Mouse (Mus musculus) C2C12 (cell line): ENCODE data around the gene Cd300e. TPM values are rescaled to one million over a fixed set of nuclear protein-coding genes. Genes with fewer than 3 reads are reported as not detected.

Source experiments
- H3K27me3 ChIP-seq: one replicate; pipeline ENCODE4 v1.6.1; 2011; ENCODE audit not compliant: control insufficient read depth, insufficient read depth, insufficient read length
- H3K36me3 ChIP-seq: one replicate; pipeline ENCODE4 v1.6.1; 2011; ENCODE audit not compliant: control insufficient read depth, insufficient read depth
- H3K4me3 ChIP-seq: one replicate; pipeline ENCODE4 v1.5.1; 2011; ENCODE audit warnings: mild to moderate bottlenecking, control low read depth; ENCODE audit not compliant: poor library complexity, insufficient read depth, severe bottlenecking
- H3K79me2 ChIP-seq: one replicate; pipeline ENCODE4 v1.6.1; 2011; ENCODE audit not compliant: control insufficient read depth, insufficient read depth
- H3K79me3 ChIP-seq: one replicate; pipeline ENCODE4 v1.6.1; 2011; ENCODE audit warnings: low read depth, control low read depth
- H3ac ChIP-seq: one replicate; pipeline ENCODE3; 2011; ENCODE audit warnings: low read depth; ENCODE audit not compliant: control insufficient read depth, insufficient read length
- CEBPB ChIP-seq: IDR thresholded peaks from one replicate; pipeline ENCODE4 v1.6.1; 2011; ENCODE audit warnings: low read depth, mild to moderate bottlenecking, control low read depth, moderate library complexity
- CTCF ChIP-seq: IDR thresholded peaks from one replicate; pipeline ENCODE4 v1.5.1; 2011; ENCODE audit not compliant: control insufficient read depth, insufficient read depth, insufficient read length
- FOSL1 ChIP-seq: IDR thresholded peaks from one replicate; pipeline ENCODE4 v1.8.0; 2011; ENCODE audit warnings: mild to moderate bottlenecking, low read length; ENCODE audit not compliant: poor library complexity, insufficient read depth, severe bottlenecking
- MAX ChIP-seq: IDR thresholded peaks from one replicate; pipeline ENCODE4 v1.6.1; 2011; ENCODE audit warnings: mild to moderate bottlenecking, control low read depth
- MYOD1 ChIP-seq: IDR thresholded peaks from one replicate; pipeline ENCODE4 v1.6.1; 2011; ENCODE audit warnings: low read depth; ENCODE audit not compliant: control insufficient read depth, insufficient read length
- MYOG ChIP-seq: IDR thresholded peaks from one replicate; pipeline ENCODE4 v1.6.1; 2011; ENCODE audit not compliant: control insufficient read depth, insufficient read length; ENCODE audit errors: extremely low read depth
- USF1 ChIP-seq: IDR thresholded peaks from one replicate; pipeline ENCODE4 v1.6.1; 2011; ENCODE audit warnings: low read depth, mild to moderate bottlenecking, control low read depth, moderate library complexity
- polyA plus RNA-seq: library from polyadenylated mRNA; unstranded; fragments of >200 nt; fragmentation: generic; extraction: Trizol; gene quantifications from one replicate; pipeline ENCODE4 v1.2.1, GENCODE M21; 2012; ENCODE audit warnings: missing spikeins

Cd300e gene
- polyA plus RNA-seq, 1 experiment = not detected

DNA sequence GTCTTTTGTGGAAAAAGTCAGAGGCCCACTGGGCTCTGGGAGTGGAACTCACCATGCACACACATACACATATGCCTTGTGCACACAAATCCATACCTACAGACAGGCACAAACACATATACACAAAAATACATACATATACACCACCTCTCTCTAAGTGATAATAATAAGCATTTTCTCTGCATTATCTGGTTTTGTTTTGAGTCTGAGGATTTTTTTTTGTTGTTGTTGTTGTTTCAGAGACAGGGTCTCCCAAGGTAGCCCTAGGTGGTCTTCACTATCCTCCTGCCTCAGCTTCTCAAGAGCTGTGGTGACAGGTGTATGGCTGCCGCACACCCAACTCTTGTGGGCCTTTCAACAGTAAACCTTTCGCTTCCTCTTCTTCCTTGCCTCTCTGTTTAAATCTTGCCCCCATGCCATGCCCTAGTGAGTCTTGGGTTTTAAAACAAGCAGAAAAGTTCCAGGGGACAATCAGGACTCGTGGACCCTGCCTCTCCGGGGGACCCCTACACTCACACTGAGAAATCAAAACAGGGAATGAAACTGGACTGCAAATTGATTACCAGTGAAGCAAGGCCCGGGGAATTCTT, 38.1 kb upstream of the Cd300e start:
- Histone ChIP-seq H3K79me3 (no peaks in the 10 kb centered on the region), H3ac (no peak overlapping the region), H3K27me3 (no peaks in the 10 kb centered on the region), H3K79me2 (no peaks in the 10 kb centered on the region), H3K36me3 (no peaks in the 10 kb centered on the region), H3K4me3 (no peak overlapping the region)
- no peak for TF ChIP-seq MAX
- no peak for TF ChIP-seq MYOD1
- TF ChIP-seq FOSL1 = no peak
- TF ChIP-seq MYOG = no peak
- TF ChIP-seq CEBPB = no peak
- TF ChIP-seq USF1 = no peak
- TF ChIP-seq CTCF = no peak

GRCm38 (mm10) chr11:115099241-115099840, 37.4 kb upstream of the Cd300e start:
- Histone ChIP-seq H3K4me3 (no peak overlapping the region), H3K36me3 (no peaks in the 10 kb centered on the region), H3ac (no peak overlapping the region), H3K79me2 (no peaks in the 10 kb centered on the region), H3K27me3 (no peaks in the 10 kb centered on the region), H3K79me3 (no peaks in the 10 kb centered on the region)
- TF ChIP-seq CTCF (no peak), MAX (no peak), MYOD1 (no peak), CEBPB (no peak)

GRCm38 (mm10) chr11:115098203-115098932, 36.4 kb upstream of the Cd300e start:
- no peaks in the 10 kb centered on the region for H3K79me2 ChIP-seq
- TF ChIP-seq MYOG (no peak), MYOD1 (no peak), MAX (no peak), USF1 (no peak)
- H3K4me3 ChIP-seq = no peak overlapping the region
- H3K27me3 ChIP-seq = no peaks in the 10 kb centered on the region
- no peaks in the 10 kb centered on the region for H3K36me3 ChIP-seq
- H3K79me3 ChIP-seq = no peaks in the 10 kb centered on the region
- no peak overlapping the region for H3ac ChIP-seq

DNA sequence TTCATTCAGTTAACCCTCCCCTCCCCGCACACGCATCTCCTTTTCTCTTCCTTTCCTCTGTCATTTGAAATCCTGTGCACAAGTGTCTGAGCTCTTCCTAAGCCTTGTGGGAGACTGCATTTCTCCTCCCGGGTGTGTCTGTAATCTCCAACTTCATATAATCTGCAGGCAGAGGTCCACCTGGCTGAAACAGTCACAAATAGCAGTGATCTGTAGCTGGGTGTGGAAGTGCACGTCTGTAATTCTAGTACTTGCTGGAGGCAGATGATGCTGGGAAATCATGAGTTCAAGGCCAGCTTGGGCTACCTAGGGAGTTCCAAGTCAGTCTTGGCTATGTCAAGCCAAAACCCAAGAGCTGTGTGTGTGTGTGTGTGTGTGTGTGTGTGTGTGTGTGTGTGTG, 30.2 kb upstream of the Cd300e start:
- H3K79me3 ChIP-seq = no peaks in the 10 kb centered on the region
- TF ChIP-seq FOSL1 (no peak), CTCF (no peak), CEBPB (no peak), MYOD1 (no peak), USF1 (no peak), MYOG (no peak), MAX (no peak)
- no peak overlapping the region for H3K4me3 ChIP-seq
- H3K79me2 ChIP-seq = no peaks in the 10 kb centered on the region
- no peak overlapping the region for H3ac ChIP-seq
- peaks cover 22% of the 10 kb centered on the region for H3K27me3 ChIP-seq
- no peaks in the 10 kb centered on the region for H3K36me3 ChIP-seq

DNA sequence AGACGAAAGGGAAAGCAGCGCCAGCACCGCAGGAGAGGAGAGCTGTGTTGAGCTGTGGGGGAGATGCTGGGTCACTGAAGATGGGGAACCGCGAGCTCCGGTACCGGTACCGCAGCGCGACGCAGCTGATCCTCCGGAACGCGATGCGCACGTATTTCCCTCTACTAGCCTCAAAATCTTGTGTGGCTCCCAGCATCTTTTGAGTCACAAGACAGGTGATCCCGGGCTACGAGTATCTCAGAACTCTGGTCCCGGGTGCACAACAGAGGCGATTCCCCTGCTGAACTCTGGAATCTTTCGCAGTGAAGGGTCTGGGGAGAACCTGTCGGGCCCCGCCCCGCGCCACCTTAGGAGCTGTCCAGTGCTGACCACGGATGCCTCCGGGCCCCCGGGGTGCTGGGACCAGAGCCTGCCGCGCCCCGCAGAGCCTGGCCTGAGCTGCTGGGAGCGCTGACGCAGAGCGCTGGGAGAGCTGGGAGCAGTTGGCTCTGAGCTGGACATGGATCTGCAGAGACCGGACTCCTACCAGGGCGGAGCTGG, 29.5 kb upstream of the Cd300e start, which contains the start of gene Rab37:
Gene Rab37 (plus strand): TSS at position 70 of the 540 bp plus-strand sequence.
- no peak within 1 kb of the TSS for H3K4me3 ChIP-seq
- peaks cover 22% of the 10 kb centered on the region for H3K27me3 ChIP-seq
- no peaks in the 10 kb centered on the region for H3K36me3 ChIP-seq
- no peak for TF ChIP-seq MYOD1
- no peak for TF ChIP-seq MYOG
- TF ChIP-seq FOSL1 = no peak
- no peak for TF ChIP-seq CTCF
- TF ChIP-seq USF1 = no peak
- no peaks in the 10 kb centered on the region for H3K79me2 ChIP-seq
- no peaks in the 10 kb centered on the region for H3K79me3 ChIP-seq
- H3ac ChIP-seq = no peak within 1 kb of the TSS

DNA sequence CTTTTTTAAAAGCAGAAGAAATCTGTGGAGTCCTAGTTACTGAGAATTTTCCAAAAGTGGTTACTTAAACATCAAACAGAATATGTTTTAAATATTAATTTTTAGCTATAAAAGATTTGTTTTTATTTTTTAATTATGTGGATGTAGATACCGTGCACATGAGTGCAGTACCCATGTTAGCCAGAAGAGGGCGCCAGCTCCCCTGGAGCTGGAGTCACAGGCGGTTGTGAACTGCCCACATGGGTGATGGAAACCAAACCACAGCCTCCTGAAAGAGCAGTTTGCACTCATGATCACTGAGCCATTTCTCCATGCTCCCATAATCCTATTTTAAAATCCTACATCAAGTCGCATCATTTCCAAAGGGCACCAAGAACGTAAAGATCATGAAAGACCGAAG, 27.9 kb upstream of the Cd300e start:
- no peak for TF ChIP-seq CEBPB
- no peak for TF ChIP-seq USF1
- TF ChIP-seq CTCF = no peak
- TF ChIP-seq MYOD1 = no peak
- Histone ChIP-seq H3K79me3 (no peaks in the 10 kb centered on the region), H3K79me2 (no peaks in the 10 kb centered on the region), H3K27me3 (peaks cover 22% of the 10 kb centered on the region), H3K4me3 (no peak overlapping the region), H3K36me3 (no peaks in the 10 kb centered on the region), H3ac (no peak overlapping the region)
